ENCODE assay signal across 8 mouse cellular contexts in genomic region chr1:74392446-74392994, GRCm38 (mm10). TPM values are rescaled to one million over a fixed set of nuclear protein-coding genes. Genes with fewer than 3 reads are reported as not detected.
DNase-seq lines count a peak whose midpoint lies in the region; ATAC-seq and TF ChIP-seq lines count a peak whose summit lies in the region.

No protein-coding gene starts in this region.

- H3K4me1 ChIP-seq in cerebellum, adult 2 months (ENCODE audit: control insufficient read depth, insufficient read depth, low read length) = no peaks in the 10 kb centered on the region
- H3K4me1 ChIP-seq in bone marrow, adult 2 months (ENCODE audit: control insufficient read depth, insufficient read depth, low read length) = peaks cover 2% of the 10 kb centered on the region; the same call in 1 of the 2 replicates
- peaks cover 44% of the 10 kb centered on the region for H3K4me1 ChIP-seq in limb, embryonic 12.5 days (replicated peaks)
- H3K4me1 ChIP-seq in neural tube, embryonic 12.5 days = peaks cover 26% of the 10 kb centered on the region

- no peaks in the 10 kb centered on the region for H3K9me3 ChIP-seq in limb, embryonic 12.5 days
- no peaks in the 10 kb centered on the region for H3K9me3 ChIP-seq in neural tube, embryonic 12.5 days

- H3K9ac ChIP-seq in limb, embryonic 12.5 days (replicated peaks) = peak overlapping the region; percentile 97
- peak overlapping the region; percentile 87 for H3K9ac ChIP-seq in neural tube, embryonic 12.5 days

- H3K36me3 ChIP-seq in limb, embryonic 12.5 days = peaks cover 29% of the 10 kb centered on the region
- H3K36me3 ChIP-seq in neural tube, embryonic 12.5 days = peaks cover 19% of the 10 kb centered on the region; the same call in 1 of the 2 replicates

- no peaks in the 10 kb centered on the region for H3K27me3 ChIP-seq in cerebellum, adult 2 months (ENCODE audit: control insufficient read depth, insufficient read depth, low read length)
- H3K27me3 ChIP-seq in limb, embryonic 12.5 days = no peaks in the 10 kb centered on the region
- H3K27me3 ChIP-seq in neural tube, embryonic 12.5 days (replicated peaks) = peaks cover 6% of the 10 kb centered on the region

- H3K4me2 ChIP-seq in limb, embryonic 12.5 days = peak overlapping the region; percentile 99
- H3K4me2 ChIP-seq in neural tube, embryonic 12.5 days (replicated peaks) = peak overlapping the region; percentile 82

- DNase-seq in cerebellum, adult 2 months = no peak
- no peak for DNase-seq in cerebellum, postnatal 4 days (ENCODE audit: low spot score in 2 of 2)
- DNase-seq in heart, postnatal 4 days = peak; percentile 48
- no peak for DNase-seq in ovary, postnatal 14 days (ENCODE audit: low spot score)
- DNase-seq in right cerebral cortex, adult 18-20 months = no peak

- TF ChIP-seq CTCF in cerebellum, adult 2 months (IDR thresholded peaks at IDR 0.05; ENCODE audit: borderline replicate concordance, insufficient read depth, low read depth, low read length) = no peak
- TF ChIP-seq CTCF in bone marrow, adult 2 months (IDR thresholded peaks at IDR 0.05; ENCODE audit: control insufficient read depth, insufficient read depth, low read length) = no peak

- H3K4me3 ChIP-seq in cerebellum, adult 2 months (replicated peaks; ENCODE audit: insufficient read depth, low read depth, low read length) = peak overlapping the region; percentile 73
- peak overlapping the region; percentile 98 for H3K4me3 ChIP-seq in bone marrow, adult 2 months (replicated peaks; ENCODE audit: control insufficient read depth, low read depth, low read length)
- H3K4me3 ChIP-seq in limb, embryonic 12.5 days (replicated peaks) = peak overlapping the region; percentile 94
- peak overlapping the region; percentile 86 for H3K4me3 ChIP-seq in neural tube, embryonic 12.5 days

- H3K27ac ChIP-seq in cerebellum, adult 2 months (ENCODE audit: insufficient read depth, low read length) = peak overlapping the region; percentile 77; the same call in 1 of the 2 replicates
- peak overlapping the region; percentile 99 for H3K27ac ChIP-seq in bone marrow, adult 2 months (ENCODE audit: control insufficient read depth, insufficient read depth, low read depth, low read length, poor library complexity)
- peak overlapping the region; percentile 98 for H3K27ac ChIP-seq in limb, embryonic 12.5 days
- H3K27ac ChIP-seq in neural tube, embryonic 12.5 days = no peak overlapping the region

- WGBS in cerebellum, adult 2 months = 2% methylated on average over 16 of the region's 16 CpGs
- WGBS in bone marrow, adult 2 months = 5% methylated on average over 16 of the region's 16 CpGs
- 2% methylated on average over 16 of the region's 16 CpGs for WGBS in limb, embryonic 12.5 days
- WGBS in neural tube, embryonic 12.5 days = 3% methylated on average over 16 of the region's 16 CpGs

- no peak; the same call in 1 of the 2 replicates for ATAC-seq in limb, embryonic 12.5 days (ENCODE audit: insufficient number of reproducible peaks, insufficient read depth, low FRiP score, low TSS enrichment, low read depth)
- peak; percentile 21; the same call in 1 of the 2 replicates for ATAC-seq in neural tube, embryonic 12.5 days (ENCODE audit: low FRiP score, low read depth)

- no peak for TF ChIP-seq POLR2A in cerebellum, adult 2 months (IDR thresholded peaks at IDR 0.05; ENCODE audit: borderline replicate concordance, insufficient read depth, low read length)
- no peak for TF ChIP-seq POLR2A in bone marrow, adult 2 months (IDR thresholded peaks at IDR 0.05; ENCODE audit: borderline replicate concordance, control insufficient read depth, low read depth, low read length)

RNA-seq across cellular contexts. Expression of gene Ctdsp1, which starts 1.2 kb away (rescaled TPM):
- 35.7 and 37.2 TPM in 2 replicates for polyA plus RNA-seq in cerebellum, adult 2 months (2012; rRNA removed)
- polyA plus RNA-seq in bone marrow, adult 2 months (2011; ENCODE audit: insufficient read depth, insufficient read length, low replicate concordance, missing spikeins) = 40.0 and 65.3 TPM in 2 replicates
- 100 to 1,000 TPM; 121 to 126 TPM for total RNA-seq in heart, postnatal 4 days (2021)
- 75.3 and 78.5 TPM in 2 replicates for polyA plus RNA-seq in limb, embryonic 12.5 days (2016; fragmentation: Nextera tagmentation; extraction: Ambion mirVana)
- 29.9 and 31.3 TPM in 2 replicates for polyA plus RNA-seq in neural tube, embryonic 12.5 days (2016; fragmentation: Nextera tagmentation; extraction: Ambion mirVana)

RNA-seq across cellular contexts. Expression of gene Vil1, which starts 16.7 kb away (rescaled TPM):
- 0.39 and 0.59 TPM in 2 replicates for polyA plus RNA-seq in cerebellum, adult 2 months (2012; rRNA removed)
- not detected in 2 replicates for polyA plus RNA-seq in bone marrow, adult 2 months (2011; ENCODE audit: insufficient read depth, insufficient read length, low replicate concordance, missing spikeins)
- total RNA-seq in heart, postnatal 4 days (2021) = 1 to 10 TPM; 1.4 to 2.1 TPM
- polyA plus RNA-seq in limb, embryonic 12.5 days (2016; fragmentation: Nextera tagmentation; extraction: Ambion mirVana) = 0.19 TPM in 2 replicates
- 0.15 and 0.17 TPM in 2 replicates for polyA plus RNA-seq in neural tube, embryonic 12.5 days (2016; fragmentation: Nextera tagmentation; extraction: Ambion mirVana)

RNA-seq across cellular contexts. Expression of gene Slc11a1, which starts 17.5 kb away (rescaled TPM):
- 4.7 and 5.6 TPM in 2 replicates for polyA plus RNA-seq in cerebellum, adult 2 months (2012; rRNA removed)
- 10.8 and 16.9 TPM in 2 replicates for polyA plus RNA-seq in bone marrow, adult 2 months (2011; ENCODE audit: insufficient read depth, insufficient read length, low replicate concordance, missing spikeins)
- 1 to 10 TPM; 1.7 to 3.4 TPM for total RNA-seq in heart, postnatal 4 days (2021)
- polyA plus RNA-seq in limb, embryonic 12.5 days (2016; fragmentation: Nextera tagmentation; extraction: Ambion mirVana) = 0.85 and 2.2 TPM in 2 replicates
- polyA plus RNA-seq in neural tube, embryonic 12.5 days (2016; fragmentation: Nextera tagmentation; extraction: Ambion mirVana) = 2.1 and 4.1 TPM in 2 replicates

RNA-seq across cellular contexts. Expression of gene Catip, which starts 30.6 kb away (rescaled TPM):
- polyA plus RNA-seq in cerebellum, adult 2 months (2012; rRNA removed) = 2.1 and 3.3 TPM in 2 replicates
- not detected in 2 replicates for polyA plus RNA-seq in bone marrow, adult 2 months (2011; ENCODE audit: insufficient read depth, insufficient read length, low replicate concordance, missing spikeins)
- under 1 TPM; 0.32 to 0.33 TPM for total RNA-seq in heart, postnatal 4 days (2021)
- polyA plus RNA-seq in limb, embryonic 12.5 days (2016; fragmentation: Nextera tagmentation; extraction: Ambion mirVana) = 1.5 and 1.6 TPM in 2 replicates
- 0.25 and 0.75 TPM in 2 replicates for polyA plus RNA-seq in neural tube, embryonic 12.5 days (2016; fragmentation: Nextera tagmentation; extraction: Ambion mirVana)
